Mouse (Mus musculus) liver, embryonic 13.5 days (tissue): ENCODE data around the gene Dyrk3. TPM values are rescaled to one million over a fixed set of nuclear protein-coding genes. Genes with fewer than 3 reads are reported as not detected.

ENCODE experiments used
- ATAC-seq: fragments of 200-750 bp; cut with Nextera tagmentation; 2 replicates; pipeline ENCODE4 v1.8.0; 2017; ENCODE audit warnings: low read depth, mild to moderate bottlenecking, moderate number of reproducible peaks, moderate library complexity
- DNase-seq: peaks from one replicate; pipeline ENCODE4 v3.0.0; 2022
- H3K27ac ChIP-seq: fragments of 300-500 bp; sonication (generic); 2 replicates; pipeline ENCODE4 v1.5.1; 2015; ENCODE audit warnings: moderate library complexity, mild to moderate bottlenecking, inconsistent platforms
- H3K27me3 ChIP-seq: fragments of 300-500 bp; sonication (generic); 2 replicates; pipeline ENCODE4 v1.6.1; 2015; ENCODE audit warnings: mild to moderate bottlenecking, inconsistent platforms
- H3K36me3 ChIP-seq: fragments of 300-500 bp; sonication (generic); 2 replicates; pipeline ENCODE4 v1.6.1; 2015; ENCODE audit warnings: mild to moderate bottlenecking, inconsistent platforms
- H3K4me1 ChIP-seq: fragments of 300-500 bp; sonication (generic); replicated peaks from 2 replicates; pipeline ENCODE4 v1.6.1; 2015; ENCODE audit warnings: inconsistent platforms
- H3K4me2 ChIP-seq: fragments of 300-500 bp; sonication (generic); 2 replicates; pipeline ENCODE4 v1.6.1; 2015; ENCODE audit warnings: inconsistent platforms, mild to moderate bottlenecking, moderate library complexity
- H3K4me3 ChIP-seq: fragments of 300-500 bp; sonication (generic); replicated peaks from 2 replicates; pipeline ENCODE4 v1.5.1; 2015; ENCODE audit warnings: mild to moderate bottlenecking, inconsistent platforms
- H3K9ac ChIP-seq: fragments of 300-500 bp; sonication (generic); 2 replicates; pipeline ENCODE4 v1.6.1; 2015; ENCODE audit warnings: mild to moderate bottlenecking, inconsistent platforms
- H3K9me3 ChIP-seq: fragments of 300-500 bp; sonication (generic); replicated peaks from 2 replicates; pipeline ENCODE4 v1.6.1; 2016; ENCODE audit warnings: inconsistent platforms
- WGBS: fragments of 180-500 bp; shearing (Covaris S2); methylation state at CpG from one replicate; pipeline ENCODE4 v1.1.7; 2015; ENCODE audit not compliant: insufficient replicate concordance; 5-methylcytosine and 5-hydroxymethylcytosine counted together
- polyA plus RNA-seq: library from polyadenylated mRNA; unstranded; fragments of >200 nt; fragmentation: Nextera tagmentation; extraction: Ambion mirVana; gene quantifications from 2 replicates; pipeline ENCODE4 v1.2.1, GENCODE M21; 2015

The Dyrk3 gene
- polyA plus RNA-seq, 1 experiment from 2014 or later, result 16.9 TPM

DNA sequence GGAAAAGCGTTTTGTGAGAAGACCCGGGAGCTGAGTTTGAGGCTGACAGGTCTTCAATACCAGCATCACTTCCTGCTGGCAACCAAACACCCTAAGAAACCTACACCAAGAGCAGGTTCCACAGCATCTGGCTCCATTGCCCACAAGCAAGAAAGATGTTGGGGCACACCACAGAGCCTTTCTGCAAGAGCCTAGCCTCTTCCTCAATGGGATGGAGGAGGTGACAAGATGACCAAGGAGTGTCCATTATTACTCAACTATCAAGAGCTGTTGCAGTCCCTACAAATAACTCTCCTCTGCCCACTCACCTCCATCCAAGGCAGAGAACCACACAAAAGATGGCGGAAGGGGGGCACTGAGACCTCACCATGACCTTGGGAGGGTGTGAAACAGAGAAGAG, 46.0 kb downstream of the Dyrk3 start:
- H3K4me3 ChIP-seq, result no peak overlapping the region
- peaks cover 89% of the 10 kb centered on the region for H3K4me1 ChIP-seq
- H3K4me2 ChIP-seq, result no peak overlapping the region
- WGBS, result 60% methylated on average over 3 of the region's 3 CpGs
- no peaks in the 10 kb centered on the region for H3K36me3 ChIP-seq
- no peaks in the 10 kb centered on the region for H3K9me3 ChIP-seq
- ATAC-seq (no peak), DNase-seq (no peak)
- no peak overlapping the region for H3K27ac ChIP-seq
- H3K27me3 ChIP-seq, result peaks cover 18% of the 10 kb centered on the region
- no peak overlapping the region for H3K9ac ChIP-seq

DNA sequence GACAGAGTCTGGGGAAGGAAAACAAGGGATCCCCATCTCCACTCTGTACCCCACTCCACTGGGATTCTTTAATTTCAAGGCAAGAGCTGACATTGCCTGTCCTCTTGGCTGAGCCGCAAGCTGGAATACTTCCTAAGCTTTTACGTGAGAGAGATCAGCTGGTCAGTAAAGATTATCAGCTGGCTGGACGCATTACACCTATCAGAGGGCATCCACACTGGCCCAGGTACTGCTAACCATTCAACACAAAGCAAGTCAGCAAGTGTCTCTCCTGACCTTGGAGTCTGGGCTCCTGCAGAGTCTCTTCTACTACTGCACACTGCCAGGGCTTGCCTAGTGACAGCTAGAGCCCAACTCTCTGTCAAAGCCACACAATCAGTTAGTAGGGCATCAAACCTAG, 46.7 kb downstream of the Dyrk3 start:
- Histone ChIP-seq H3K4me3 (no peak overlapping the region), H3K4me2 (no peak overlapping the region), H3K9ac (no peak overlapping the region), H3K9me3 (no peaks in the 10 kb centered on the region), H3K4me1 (peaks cover 89% of the 10 kb centered on the region), H3K27me3 (peaks cover 12% of the 10 kb centered on the region), H3K27ac (no peak overlapping the region), H3K36me3 (no peaks in the 10 kb centered on the region)
- no peak for ATAC-seq
- no peak for DNase-seq
- 62% methylated on average over 3 of the region's 3 CpGs for WGBS

- Histone ChIP-seq H3K4me1 (peaks cover 89% of the 10 kb centered on the region), H3K9ac (no peak overlapping the region), H3K4me3 (no peak overlapping the region), H3K4me2 (no peak overlapping the region), H3K27me3 (peaks cover 6% of the 10 kb centered on the region), H3K27ac (no peak overlapping the region), H3K9me3 (no peaks in the 10 kb centered on the region), H3K36me3 (no peaks in the 10 kb centered on the region)
- DNase-seq (no peak), ATAC-seq (no peak)
- 58% methylated on average over 4 of the region's 4 CpGs for WGBS
These were observed 47.3 kb downstream of the Dyrk3 start for GRCm38 (mm10) chr1:131090877-131091276.

GRCm38 (mm10) chr1:131090261-131090660, 47.9 kb downstream of the Dyrk3 start:
- Histone ChIP-seq H3K4me3 (no peak overlapping the region), H3K4me2 (0 out of 2 replicates have a peak overlapping the region, but pooled peaks have one; percentile 2), H3K27me3 (no peaks in the 10 kb centered on the region; the same call in 1 of the 2 replicates), H3K9me3 (no peaks in the 10 kb centered on the region), H3K9ac (0 out of 2 replicates have a peak overlapping the region, but pooled peaks have one; percentile 23), H3K4me1 (peaks cover 89% of the 10 kb centered on the region), H3K27ac (no peak overlapping the region; the same call in 1 of the 2 replicates), H3K36me3 (no peaks in the 10 kb centered on the region)
- DNase-seq (no peak), ATAC-seq (no peak)
- 45% methylated on average over 5 of the region's 5 CpGs for WGBS

DNA sequence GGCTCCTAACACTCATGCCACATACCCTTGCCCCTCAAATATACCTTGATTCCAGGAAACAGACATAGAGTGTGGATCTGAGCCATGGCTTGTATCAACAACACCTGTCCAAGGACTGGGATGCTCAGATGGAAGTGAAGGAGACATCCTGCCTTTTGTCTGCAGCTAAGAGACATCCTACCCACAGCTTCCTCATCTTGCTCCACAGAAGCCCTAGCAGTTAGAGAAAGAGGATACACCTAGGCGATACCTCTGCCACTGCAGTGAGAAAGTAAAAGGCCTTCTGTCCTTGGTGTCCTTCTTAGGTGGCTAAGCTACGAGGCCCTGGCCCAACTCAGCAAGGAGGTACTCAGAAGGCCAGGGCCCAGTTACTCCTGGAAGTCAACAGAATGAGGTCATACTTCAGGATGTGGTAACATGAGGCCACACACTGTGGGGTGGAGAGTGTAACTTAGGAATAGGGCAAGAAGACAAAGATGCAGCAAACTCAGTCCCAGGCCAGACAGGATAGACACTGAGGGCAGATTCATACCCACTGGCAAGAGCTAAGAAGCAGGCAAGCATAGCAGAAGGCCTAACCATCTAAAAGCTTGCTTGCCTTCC, 48.5 kb downstream of the Dyrk3 start:
- ATAC-seq (peak; percentile 13; the same call in 1 of the 2 replicates), DNase-seq (no peak)
- no peaks in the 10 kb centered on the region for H3K9me3 ChIP-seq
- H3K36me3 ChIP-seq, result no peaks in the 10 kb centered on the region
- H3K4me3 ChIP-seq, result no peak overlapping the region
- no peak overlapping the region for H3K27ac ChIP-seq
- H3K27me3 ChIP-seq, result no peaks in the 10 kb centered on the region
- H3K4me2 ChIP-seq, result 0 out of 2 replicates have a peak overlapping the region, but pooled peaks have one; percentile 2
- peak overlapping the region; percentile 23; the same call in 1 of the 2 replicates for H3K9ac ChIP-seq
- WGBS, result 38% methylated on average over 2 of the region's 2 CpGs
- peaks cover 90% of the 10 kb centered on the region for H3K4me1 ChIP-seq

DNA sequence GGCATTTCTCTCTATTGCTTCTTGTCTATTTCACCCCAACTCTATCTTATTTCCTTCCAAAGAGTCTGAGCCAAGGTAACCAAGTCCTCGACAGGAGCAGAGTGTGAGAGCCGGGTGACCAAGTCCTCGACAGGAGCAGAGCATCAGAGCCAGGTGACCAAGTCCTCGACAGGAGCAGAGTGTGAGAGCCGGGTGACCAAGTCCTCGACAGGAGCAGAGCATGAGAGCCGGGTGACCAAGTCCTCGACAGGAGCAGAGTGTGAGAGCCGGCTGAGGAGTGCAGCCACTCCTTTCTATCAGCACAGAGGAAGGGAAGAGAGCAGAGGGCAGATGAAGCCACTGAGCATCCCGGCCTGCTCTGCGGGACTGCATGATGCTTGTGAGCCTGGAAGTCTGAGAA, 49.6 kb downstream of the Dyrk3 start:
- no peak overlapping the region for H3K27ac ChIP-seq
- no peaks in the 10 kb centered on the region for H3K36me3 ChIP-seq
- DNase-seq (no peak), ATAC-seq (no peak)
- no peak overlapping the region for H3K4me3 ChIP-seq
- H3K27me3 ChIP-seq, result no peaks in the 10 kb centered on the region
- 55% methylated on average over 11 of the region's 11 CpGs for WGBS
- peaks cover 90% of the 10 kb centered on the region for H3K4me1 ChIP-seq
- no peaks in the 10 kb centered on the region for H3K9me3 ChIP-seq
- no peak overlapping the region for H3K4me2 ChIP-seq
- no peak overlapping the region for H3K9ac ChIP-seq

- H3K4me3 ChIP-seq, result no peak overlapping the region
- ATAC-seq, result 0 out of 2 replicates have a peak, but pooled peaks have one; percentile 27
- H3K9me3 ChIP-seq, result no peaks in the 10 kb centered on the region
- H3K4me1 ChIP-seq, result peaks cover 92% of the 10 kb centered on the region
- H3K27me3 ChIP-seq, result no peaks in the 10 kb centered on the region
- peak overlapping the region; percentile 48 for H3K27ac ChIP-seq
- 39% methylated on average over 7 of the region's 7 CpGs for WGBS
- 0 out of 2 replicates have a peak overlapping the region, but pooled peaks have one; percentile 17 for H3K9ac ChIP-seq
- H3K4me2 ChIP-seq, result peak overlapping the region; percentile 25; the same call in 1 of the 2 replicates
- no peak for DNase-seq
- no peaks in the 10 kb centered on the region for H3K36me3 ChIP-seq
These were observed 51.2 kb downstream of the Dyrk3 start for GRCm38 (mm10) chr1:131086907-131087306.

GRCm38 (mm10) chr1:131085957-131086739, 52.0 kb downstream of the Dyrk3 start:
- Histone ChIP-seq H3K9me3 (no peaks in the 10 kb centered on the region), H3K4me1 (peaks cover 93% of the 10 kb centered on the region), H3K27ac (peak overlapping the region; percentile 48), H3K4me3 (no peak overlapping the region), H3K36me3 (no peaks in the 10 kb centered on the region), H3K27me3 (no peaks in the 10 kb centered on the region), H3K4me2 (peak overlapping the region; percentile 25; the same call in 1 of the 2 replicates), H3K9ac (no peak overlapping the region)
- WGBS, result 37% methylated on average over 4 of the region's 4 CpGs
- ATAC-seq (no peak), DNase-seq (no peak)

GRCm38 (mm10) chr1:131085272-131085671, 52.9 kb downstream of the Dyrk3 start:
- ATAC-seq, result no peak
- WGBS, result 59% methylated on average over 3 of the region's 3 CpGs
- peak overlapping the region; percentile 64; the same call in 1 of the 2 replicates for H3K27ac ChIP-seq

GRCm38 (mm10) chr1:131084289-131084688, 53.9 kb downstream of the Dyrk3 start:
- Histone ChIP-seq H3K27ac (peak overlapping the region; percentile 64), H3K36me3 (no peaks in the 10 kb centered on the region), H3K9me3 (no peaks in the 10 kb centered on the region), H3K4me1 (peaks cover 91% of the 10 kb centered on the region), H3K4me3 (no peak overlapping the region), H3K27me3 (no peaks in the 10 kb centered on the region), H3K9ac (peak overlapping the region; percentile 2; the same call in 1 of the 2 replicates), H3K4me2 (peak overlapping the region; percentile 19)
- 15% methylated on average over 8 of the region's 8 CpGs for WGBS
- ATAC-seq, result peak; percentile 43
- no peak for DNase-seq

More at GRCm38 (mm10) chr1:131085272-131085671, 52.9 kb downstream of the Dyrk3 start:
- no peak for DNase-seq
- Histone ChIP-seq H3K4me3 (no peak overlapping the region), H3K9ac (no peak overlapping the region), H3K4me1 (peaks cover 93% of the 10 kb centered on the region), H3K27me3 (no peaks in the 10 kb centered on the region), H3K9me3 (no peaks in the 10 kb centered on the region), H3K4me2 (no peak overlapping the region), H3K36me3 (no peaks in the 10 kb centered on the region)

DNA sequence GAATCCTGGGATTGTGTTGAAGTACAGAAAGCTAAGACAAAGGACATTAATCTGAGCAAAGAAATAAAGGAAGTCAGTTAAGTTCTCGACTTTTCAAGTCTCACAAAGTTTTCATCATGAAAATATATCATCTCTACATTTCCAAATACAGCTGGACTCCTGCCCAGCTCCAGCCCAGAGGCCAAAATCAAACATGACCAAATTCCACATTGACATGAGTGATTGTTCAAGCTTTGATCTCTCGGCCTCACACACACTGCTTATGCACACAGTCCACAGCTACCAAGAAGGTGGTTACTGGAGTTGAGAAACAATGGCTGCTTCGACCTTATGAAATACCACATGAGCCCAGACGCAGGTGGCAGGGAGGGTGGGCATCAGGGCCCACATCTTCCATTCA, 54.5 kb downstream of the Dyrk3 start:
- Histone ChIP-seq H3K4me3 (no peak overlapping the region), H3K27ac (peak overlapping the region; percentile 64), H3K9me3 (no peaks in the 10 kb centered on the region), H3K4me2 (peak overlapping the region; percentile 9), H3K36me3 (no peaks in the 10 kb centered on the region), H3K9ac (peak overlapping the region; percentile 10), H3K27me3 (no peaks in the 10 kb centered on the region), H3K4me1 (peaks cover 91% of the 10 kb centered on the region)
- DNase-seq (no peak), ATAC-seq (no peak)
- WGBS, result 40% methylated on average over 4 of the region's 4 CpGs
